Mouse (Mus musculus): ENCODE results near the gene Lamb2.

Lamb2 gene

DNA sequence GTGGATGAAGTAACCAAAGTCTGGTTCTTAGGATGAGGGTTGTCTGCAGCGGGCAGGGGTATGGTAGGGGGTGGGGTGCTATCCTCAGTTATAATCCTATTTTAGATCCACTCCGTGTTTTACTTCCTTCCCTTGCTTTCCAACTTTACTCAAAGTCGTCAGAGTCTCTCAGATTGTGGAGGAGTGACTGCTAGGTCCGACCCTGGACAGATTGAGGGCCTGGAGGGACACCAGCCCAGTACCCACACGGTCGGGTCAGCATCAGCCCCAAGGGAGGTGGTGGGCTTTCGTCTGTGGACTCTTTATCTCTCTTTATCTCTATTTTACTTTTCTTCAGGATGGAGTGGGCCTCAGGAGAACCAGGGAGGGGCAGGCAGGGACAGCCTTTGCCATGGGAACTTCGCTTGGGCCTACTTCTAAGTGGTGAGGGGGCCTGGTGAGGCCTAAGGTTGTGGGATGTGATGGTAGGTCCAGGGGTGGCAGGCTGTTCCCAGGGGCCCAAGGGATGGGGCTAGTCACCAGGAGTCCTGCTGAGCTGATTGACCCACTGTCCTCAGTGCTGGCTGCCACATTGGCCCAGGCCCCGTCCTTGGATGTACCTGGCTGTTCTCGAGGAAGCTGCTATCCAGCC, at the start of gene Lamb2:
Lamb2 (plus strand) TSS at position 16 of the 631 bp plus-strand sequence.
- in situ Hi-C loops (cut with MboI; ENCODE audit: unreplicated experiment in 2 of 2) = no loop called here

DNA sequence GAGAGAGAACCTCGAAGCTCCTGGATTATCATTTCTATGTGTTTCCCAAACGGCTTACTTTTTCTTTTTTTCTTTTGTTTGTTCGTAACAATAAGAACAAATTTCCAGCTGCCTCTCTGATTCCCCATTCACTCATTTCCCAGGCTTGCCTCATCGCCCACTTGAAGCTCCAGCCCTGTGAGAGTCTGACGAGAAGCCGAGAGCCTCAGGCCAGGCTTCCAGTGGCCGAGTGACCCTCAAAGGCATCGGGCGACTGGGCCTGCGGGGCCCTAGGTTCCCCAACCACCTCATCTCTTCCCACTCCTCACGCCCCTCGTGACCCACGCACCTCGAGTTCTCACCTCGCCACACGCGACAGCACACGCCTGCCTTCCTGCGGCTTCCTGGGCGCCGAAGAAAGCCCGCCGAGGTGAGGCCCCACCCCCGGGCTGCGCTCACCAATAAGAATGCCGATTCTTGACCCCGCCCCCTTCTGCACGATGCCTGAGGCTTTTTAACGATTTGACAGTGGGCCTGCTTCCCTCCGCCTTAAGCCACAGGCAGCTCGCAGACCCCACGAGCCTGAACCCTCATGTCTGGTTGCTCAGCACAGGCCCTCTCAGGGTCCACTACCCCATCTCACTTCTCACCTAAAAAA, 48.0 kb upstream of the Lamb2 start:
- in situ Hi-C loops (cut with MboI; ENCODE audit: unreplicated experiment in 2 of 2) = no loop called here

DNA sequence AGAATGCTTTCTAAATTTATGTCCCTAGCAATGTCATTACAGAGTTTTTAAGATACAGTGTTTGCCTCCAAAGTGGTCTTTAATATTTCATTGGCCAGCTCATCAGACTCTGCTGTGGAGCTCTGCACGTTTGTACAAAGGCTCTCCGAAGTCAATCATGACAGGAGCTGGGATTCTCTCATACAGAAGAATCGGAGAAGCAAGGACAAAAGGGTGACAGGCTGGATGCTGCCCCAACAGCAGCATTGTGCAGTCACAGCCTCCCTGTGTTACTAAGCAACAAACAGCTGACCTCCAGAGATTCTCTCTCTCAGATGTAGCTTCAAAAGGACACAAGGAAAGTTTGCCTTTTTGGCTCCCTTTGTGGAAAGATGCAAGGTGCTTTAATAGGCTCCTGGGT, 43.4 kb upstream of the Lamb2 start, which contains the start of gene BC048562:
BC048562 (plus strand) TSS at position 301 of the 400 bp plus-strand sequence.
- in situ Hi-C loops (cut with MboI; ENCODE audit: unreplicated experiment in 2 of 2) = no loop called here

DNA sequence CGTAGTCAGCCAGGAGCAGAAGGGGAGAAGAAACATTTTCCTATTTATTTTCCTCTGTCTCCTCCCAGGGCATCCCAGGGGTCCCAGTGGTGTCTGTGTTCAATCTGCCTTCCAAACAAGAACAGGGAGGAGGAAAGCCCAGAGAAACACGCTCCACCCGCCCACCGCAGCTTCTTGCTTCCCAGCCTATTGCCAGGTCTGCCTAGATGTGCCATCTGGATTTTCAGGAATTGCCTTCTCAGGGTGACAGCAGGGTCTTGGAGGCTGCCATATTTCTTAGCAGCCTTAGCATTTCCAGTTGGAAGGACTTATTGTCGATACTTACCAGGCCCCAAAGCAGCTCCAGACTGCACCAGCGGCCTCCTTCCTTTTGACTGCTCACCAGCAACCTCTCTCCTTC, 40.4 kb upstream of the Lamb2 start:
- in situ Hi-C loops (cut with MboI; ENCODE audit: unreplicated experiment in 2 of 2) = no loop called here

DNA sequence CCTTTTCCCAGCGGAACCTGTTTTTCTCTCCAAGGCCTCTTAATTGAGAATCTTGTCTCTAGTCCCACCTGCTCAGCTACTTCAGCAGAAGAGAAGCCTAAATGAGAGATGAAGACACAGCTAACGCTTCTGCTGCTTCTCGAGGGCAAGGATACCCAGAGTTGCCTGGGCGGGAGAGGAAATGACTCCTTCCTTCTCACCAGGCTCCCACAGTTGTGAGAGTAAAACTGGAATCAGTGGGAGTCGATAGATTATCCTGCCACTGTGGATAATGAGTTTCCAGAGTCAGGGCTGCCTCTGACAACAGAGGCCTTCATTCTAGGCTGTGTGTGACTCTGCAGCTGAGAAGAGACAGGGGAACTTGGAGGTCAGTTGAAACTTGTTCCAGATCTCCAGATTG, 39.1 kb upstream of the Lamb2 start:
- in situ Hi-C loops (cut with MboI; ENCODE audit: unreplicated experiment in 2 of 2) = no loop called here

DNA sequence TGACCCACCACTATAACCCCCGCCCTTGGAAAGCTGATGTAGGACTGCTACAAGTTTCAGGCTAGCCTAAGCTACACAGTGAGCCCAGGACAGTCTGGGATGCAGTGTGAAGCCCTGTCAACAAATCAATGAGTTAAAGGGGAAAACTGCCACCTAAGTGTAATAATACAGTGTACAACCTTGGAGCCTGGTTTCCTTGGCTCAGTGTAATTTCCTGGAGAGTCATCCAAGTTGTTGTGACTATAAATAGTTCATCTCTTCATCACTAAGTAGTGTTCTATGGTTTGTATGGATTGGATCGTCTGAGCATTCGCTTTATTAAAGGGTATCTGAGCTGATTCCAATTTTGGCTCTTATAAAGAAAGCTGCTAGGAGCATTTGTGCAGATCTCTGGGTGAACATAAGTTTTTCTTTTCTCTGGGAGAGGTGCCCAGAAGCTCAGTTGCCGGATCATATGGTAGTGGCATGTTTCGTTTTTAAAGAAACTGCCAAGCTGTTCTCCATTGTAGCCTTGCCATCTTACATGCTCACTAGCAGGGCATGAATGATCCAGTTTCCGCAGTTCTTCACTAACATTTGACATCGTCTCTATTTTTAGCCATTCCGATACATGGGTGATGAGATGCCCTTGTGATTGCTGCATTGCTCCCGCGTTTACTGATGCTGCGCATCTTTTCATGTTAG, 38.2 kb upstream of the Lamb2 start:
- in situ Hi-C loops (cut with MboI; ENCODE audit: unreplicated experiment in 2 of 2) = no loop called here

DNA sequence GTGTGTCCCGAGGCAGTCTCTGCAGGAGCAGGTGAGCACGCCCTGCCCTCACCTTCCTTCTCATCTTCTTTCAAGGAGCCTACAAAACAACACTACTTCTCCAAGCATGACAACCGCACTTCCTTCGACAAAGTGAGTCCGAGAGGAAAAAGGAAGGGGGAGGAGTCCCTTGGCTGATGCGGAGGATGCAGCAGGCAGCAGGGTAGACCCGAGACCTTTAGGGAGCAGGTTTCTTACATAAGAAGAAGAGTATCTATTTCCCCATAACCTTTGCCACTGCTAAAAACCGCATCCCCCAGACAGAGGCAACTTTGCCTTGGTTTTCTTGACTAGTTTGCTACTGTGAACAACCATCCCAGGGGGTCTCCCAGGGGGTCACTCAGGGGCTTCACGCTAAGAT, 34.4 kb upstream of the Lamb2 start:
- in situ Hi-C loops (cut with MboI; ENCODE audit: unreplicated experiment in 2 of 2) = no loop called here

DNA sequence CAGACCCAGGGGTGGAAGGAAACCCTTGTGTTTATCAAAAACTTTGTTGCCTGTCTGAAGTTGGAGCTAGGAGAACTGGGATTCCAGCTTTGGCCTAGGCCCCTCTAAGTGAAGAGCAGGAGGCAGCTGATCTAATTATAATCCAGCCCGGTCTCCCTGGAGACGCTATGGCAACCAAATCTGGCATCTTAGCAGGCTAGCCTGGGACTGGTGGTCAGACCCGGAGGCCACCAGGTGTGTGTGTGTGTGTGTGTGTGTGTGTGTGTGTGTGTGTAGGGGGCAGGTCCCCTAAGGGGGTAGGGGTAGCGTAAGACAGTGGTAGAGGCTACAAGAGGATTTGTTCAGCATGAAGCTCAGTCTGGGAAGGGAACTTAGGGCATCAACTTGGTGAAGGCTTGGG, 29.7 kb upstream of the Lamb2 start:
- in situ Hi-C loops (cut with MboI; ENCODE audit: unreplicated experiment in 2 of 2) = no loop called here

DNA sequence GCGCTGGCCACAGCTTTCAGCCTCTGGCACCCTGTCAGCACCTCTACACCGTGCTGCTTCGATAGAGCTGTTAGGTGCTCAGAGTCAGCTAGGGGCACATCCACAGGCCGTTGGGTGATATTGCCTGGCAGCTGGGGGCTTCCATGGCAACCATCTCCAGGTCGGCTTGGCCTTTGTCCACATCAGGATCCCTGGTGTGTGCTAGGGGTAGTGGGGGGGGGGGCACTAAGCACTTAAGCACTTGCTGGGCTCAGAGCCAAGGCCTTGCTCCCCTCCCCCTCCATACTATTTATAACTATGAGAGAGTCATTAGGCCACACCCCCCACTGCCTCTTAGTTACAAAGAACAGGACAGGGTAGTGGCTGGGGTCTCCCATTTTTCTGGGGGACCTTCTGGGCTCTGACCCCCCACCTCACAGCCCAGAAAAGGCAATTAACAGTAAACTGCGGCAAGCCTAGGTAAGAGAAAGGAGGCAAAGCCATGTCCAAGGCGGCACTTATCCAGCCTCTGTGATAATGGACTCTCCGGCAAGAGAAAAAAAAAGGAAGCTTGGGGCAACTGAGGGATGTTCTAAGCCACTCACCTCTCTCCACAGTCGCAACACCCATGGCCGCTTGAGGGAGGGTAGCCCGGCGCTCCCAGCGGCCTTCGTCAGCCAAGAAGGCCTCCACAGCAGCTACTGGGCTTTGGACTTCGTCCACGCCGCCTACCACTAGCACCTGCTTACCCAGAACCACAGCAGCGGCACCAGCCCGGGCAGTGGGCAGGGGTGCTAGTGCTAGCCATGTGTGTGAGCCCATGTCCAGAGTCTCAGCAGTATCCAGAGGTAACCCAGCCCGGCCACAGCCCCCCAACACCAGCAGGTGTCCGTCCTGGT, 29.0 kb upstream of the Lamb2 start:
- in situ Hi-C loops (cut with MboI; ENCODE audit: unreplicated experiment in 2 of 2) = no loop called here

DNA sequence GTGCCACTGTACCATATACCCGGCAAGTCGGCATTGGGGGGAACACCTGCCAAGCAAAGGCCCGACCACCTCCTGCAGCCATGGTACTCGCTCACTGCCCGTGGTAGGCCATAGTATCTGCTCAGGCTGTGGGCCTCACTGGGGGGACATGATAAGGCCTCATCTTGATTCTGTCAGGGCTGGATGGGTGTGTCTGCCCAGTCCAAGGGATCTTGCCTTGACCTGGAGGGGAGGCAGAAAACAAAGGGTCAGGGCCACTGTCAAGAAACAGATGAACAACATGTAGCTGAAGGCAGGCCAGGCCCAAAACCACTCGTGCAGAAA, 28.4 kb upstream of the Lamb2 start:
- in situ Hi-C loops (cut with MboI; ENCODE audit: unreplicated experiment in 2 of 2) = no loop called here

DNA sequence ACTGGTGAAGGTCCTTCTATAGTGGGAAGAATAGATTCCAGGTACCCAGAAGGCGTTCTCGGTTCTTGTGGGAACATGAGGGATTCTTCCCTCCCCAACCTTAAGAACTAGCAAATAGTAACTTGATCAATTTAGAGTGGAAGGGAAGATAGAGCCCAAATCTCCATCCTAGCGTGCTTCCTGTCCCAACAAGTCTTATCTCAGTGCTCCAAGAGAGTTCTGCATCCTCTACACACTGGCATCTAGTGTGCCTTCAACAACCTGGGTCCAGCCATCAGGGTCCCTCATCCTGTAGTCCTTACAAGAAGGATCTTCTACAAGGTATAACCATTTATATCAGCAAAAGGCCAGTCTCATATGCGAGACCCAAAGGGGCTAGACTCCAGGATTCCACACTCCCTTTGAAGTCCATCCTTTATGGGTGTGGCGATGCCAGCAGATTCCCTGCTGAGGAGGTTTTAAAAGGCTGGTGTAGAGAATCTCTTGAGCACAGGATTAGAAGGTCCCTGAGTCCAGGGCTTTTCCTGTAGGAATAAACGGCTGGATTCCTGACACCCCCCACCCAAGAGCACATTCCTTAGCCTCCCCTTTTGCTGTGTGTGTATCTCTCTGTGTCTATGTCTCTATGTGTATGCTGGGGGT, 27.9 kb upstream of the Lamb2 start:
- in situ Hi-C loops (cut with MboI; ENCODE audit: unreplicated experiment in 2 of 2) = no loop called here

DNA sequence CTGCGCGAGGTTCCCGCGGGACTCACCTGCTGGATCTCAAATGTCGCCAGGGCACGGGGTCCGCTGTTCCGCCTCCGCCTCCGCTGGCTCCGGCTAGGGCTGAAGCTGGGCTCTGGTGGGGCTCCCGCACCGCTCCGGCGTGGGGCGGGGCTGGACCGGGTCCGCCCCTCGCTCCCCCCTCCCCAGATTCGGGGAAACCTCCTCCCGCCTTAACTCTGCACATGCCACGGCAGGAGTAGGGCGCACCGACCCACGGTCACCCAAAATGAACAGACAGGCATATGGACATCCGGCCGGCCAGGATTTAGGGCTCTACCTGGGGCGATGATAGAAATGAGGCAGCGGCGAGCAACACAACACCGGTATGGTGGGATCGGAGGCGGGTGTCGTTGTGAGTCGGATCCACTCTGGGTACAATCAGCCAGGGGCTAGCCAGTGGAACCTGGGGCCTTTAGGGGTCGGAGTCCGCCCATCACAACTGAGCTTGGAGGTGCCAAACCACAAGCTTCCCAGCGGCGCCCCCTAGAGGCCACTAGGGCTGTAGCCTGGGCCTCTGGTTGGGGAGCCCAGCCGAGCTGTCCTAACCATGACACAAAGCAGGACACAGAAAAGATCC, 27.1 kb upstream of the Lamb2 start:
- in situ Hi-C loops (cut with MboI; ENCODE audit: unreplicated experiment in 2 of 2) = no loop called here

DNA sequence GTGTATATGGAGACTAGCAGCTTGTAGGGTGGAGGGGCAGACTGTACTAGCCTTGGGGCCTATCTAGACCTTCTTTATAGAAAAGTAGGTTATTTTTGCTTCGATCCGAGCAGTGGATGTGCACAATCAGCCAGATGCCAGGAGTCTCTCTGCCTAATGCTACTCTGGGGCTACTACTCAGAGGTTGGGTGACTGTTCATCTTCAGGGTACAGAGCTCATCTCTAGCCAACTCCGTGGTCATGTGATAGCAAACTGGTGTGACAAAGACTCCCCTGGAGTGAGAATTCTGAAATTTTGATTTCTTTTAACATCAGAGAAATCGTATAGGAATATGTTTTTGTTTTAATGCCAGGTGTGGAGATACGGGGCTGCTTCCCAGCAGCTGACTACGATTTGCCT, 26.6 kb upstream of the Lamb2 start:
- in situ Hi-C loops (cut with MboI; ENCODE audit: unreplicated experiment in 2 of 2) = no loop called here

DNA sequence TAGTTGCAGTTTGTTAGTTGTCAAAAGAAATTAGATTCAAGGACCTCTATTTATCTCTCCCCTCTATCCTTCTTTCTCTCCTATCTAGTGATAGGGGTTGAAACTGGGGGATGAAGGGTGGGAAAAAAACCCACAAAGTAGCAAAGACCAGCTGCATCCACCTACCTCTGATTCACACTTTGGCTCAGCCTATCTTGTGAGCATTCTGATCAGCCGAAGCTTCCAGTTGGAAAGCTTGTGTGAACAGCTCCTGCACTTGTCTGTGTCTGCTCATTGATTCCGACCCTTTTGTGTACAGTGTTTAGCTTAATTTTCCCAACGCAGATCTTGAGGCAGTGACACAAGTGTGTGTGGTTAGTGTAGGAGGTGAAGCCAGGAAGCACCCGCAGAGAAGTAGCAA, 26.1 kb upstream of the Lamb2 start:
- in situ Hi-C loops (cut with MboI; ENCODE audit: unreplicated experiment in 2 of 2) = no loop called here

DNA sequence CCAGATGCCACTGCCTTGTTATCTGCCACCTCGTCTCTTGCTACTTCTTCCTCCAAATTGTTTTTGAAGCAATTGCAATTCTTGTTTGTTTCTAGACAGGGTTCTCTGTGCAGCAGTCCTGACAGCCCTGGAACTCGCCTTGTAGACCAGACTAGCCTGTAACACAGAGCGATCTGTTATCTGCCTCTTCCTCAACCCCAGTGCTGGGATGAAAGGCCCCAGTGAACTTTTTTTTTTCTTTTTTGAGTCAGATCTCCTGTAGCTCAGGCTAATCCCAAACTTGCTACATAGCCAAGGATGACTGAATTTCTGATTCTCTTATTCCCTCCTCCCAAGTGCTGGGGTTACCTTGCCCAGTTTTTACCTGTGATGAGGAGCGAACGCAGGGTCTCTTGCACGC, 25.1 kb upstream of the Lamb2 start:
- in situ Hi-C loops (cut with MboI; ENCODE audit: unreplicated experiment in 2 of 2) = no loop called here

DNA sequence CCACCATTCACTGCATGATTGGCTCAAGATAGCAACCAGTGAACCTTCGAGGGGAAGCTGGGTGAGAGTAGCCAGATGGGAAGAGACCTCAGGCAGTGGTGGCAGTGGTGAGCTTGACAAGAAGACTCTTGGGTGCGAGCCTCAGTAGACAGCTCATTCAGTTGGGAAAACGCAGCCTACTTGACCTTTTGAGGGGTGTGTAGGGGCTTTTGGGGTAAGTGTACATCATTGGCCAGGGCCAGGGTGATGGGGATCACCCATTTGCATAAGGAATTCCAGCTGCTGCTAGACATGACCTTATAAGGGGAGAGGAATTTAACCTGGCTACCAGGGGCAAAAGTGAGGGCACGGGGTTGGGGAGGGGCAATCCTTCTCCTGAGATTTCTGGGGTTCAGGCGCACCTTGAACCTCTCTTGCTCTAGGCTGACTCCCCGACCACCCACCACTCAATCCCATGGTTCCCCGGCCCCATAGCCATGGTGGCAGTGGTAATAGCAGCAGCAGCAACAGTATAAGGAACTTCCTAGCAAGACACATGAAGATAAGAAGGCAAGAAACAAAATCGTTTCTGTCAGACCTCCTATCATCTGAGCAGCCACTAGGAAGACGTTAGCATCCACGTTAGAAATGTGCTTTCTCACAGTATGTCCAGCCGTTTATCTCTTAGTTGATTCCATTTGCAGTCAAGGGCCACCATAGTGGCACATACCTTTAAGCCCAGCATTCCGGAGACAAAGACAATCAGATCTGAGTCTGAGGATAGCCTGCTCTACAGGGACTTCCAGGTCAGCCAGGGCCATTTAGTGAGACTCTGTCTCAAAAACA, 23.6 kb upstream of the Lamb2 start:
- in situ Hi-C loops (cut with MboI; ENCODE audit: unreplicated experiment in 2 of 2) = no loop called here

DNA sequence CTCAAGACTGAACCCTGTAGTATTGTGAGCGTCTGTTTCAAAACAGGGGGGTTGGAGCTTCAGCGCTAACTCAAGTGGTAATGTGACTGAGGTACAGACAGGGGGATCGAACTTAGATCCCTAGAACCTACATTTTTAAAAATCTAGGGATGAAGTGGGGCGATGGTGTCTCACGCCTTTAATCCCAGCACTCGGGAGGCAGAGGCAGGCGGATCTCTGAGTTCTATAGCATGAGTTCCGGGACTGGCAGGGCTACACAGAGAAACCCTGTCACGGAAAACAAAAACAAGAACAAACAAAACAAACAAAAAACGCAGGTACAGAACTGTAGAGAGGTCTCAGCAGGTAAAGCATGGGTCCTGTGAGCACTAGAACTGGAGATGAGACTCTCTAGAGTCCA, 22.6 kb upstream of the Lamb2 start:
- in situ Hi-C loops (cut with MboI; ENCODE audit: unreplicated experiment in 2 of 2) = no loop called here

DNA sequence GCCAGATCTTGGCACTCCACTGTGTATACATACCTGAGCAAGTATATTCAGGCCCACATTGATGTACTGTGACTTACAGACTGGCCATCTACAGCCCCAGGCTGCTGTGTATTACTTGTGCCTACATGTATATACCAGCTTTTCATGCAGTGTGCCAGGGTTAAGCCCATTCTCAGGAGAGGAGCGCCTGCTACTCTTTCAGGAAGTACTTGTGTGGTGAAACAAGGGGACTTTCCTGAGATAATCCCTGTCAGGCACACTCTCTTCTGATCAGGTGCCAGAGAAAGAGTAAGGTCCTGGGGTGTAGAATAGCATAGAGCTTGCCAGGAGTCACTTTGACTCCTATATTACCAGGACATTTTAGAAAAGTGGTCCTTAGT, 19.6 kb upstream of the Lamb2 start:
- in situ Hi-C loops (cut with MboI; ENCODE audit: unreplicated experiment in 2 of 2) = no loop called here

DNA sequence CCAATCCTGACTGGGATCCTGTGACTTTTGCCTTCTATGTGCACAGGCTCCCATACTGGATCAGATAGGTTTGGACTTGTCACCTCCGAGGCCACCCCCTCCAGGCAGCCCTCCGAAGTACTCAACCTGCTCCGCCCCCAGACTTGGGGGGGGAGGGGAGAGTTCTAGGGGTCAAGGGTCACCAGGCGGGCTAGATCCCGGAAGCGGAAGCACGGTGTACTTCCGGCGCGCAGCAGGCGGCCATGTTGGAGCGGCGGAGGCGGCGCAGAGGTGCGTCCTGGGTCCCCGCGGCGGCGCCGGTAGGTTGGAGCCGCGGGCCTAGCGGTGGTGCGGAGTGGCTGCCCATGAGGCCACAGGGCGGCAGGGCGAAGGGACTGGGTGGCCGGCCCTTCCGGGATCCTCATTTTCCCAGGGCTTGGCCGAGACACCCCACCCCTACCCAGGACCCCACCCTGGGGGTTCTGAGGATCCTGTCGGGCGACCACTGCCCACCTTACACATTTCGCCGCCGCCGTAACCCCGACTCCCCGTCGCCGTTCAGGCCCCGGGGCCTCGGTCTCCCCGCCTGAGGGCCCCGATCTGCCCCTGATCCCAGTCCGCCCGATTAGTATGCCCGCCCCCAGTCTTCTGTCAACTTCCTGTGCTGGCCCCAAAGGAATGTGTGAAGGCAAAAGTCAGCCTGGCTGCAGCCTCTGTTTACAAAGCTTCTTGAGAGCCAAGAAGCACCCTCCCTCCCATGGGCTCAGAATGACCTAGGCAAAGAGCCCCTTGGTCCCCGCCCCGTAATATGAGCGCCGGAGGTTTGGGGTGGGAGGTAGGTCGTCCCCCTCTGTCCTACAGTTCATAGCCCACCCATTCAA, 19.0 kb upstream of the Lamb2 start, which contains the start of gene Ccdc71:
Ccdc71 (plus strand) TSS at position 209 of the 860 bp plus-strand sequence.
- in situ Hi-C loops (cut with MboI; ENCODE audit: unreplicated experiment in 2 of 2) = no loop called here
